Mouse (Mus musculus) heart, adult 2 months (tissue): ENCODE measurements at regions not wholly inside any gene's neighbourhood (a gene's known extent, or its start where the extent isn't known, plus 50 kb on each side); places are given as distances from the start of the nearest gene placed in this dataset.
"Not testable (repeated sequence)": the region's sequence is repeated elsewhere in the genome, so short reads cannot be mapped to it uniquely, and the experiment has no call there.

Experiments
- CTCF ChIP-seq: fragments of 200-600 bp; IDR thresholded peaks from 2 replicates; pipeline ENCODE4 v1.8.1; 2022; ENCODE audit warnings: antibody characterized with exemption, mild to moderate bottlenecking, moderate library complexity
- EP300 ChIP-seq: fragments of 200-500 bp; IDR thresholded peaks from 2 replicates; pipeline ENCODE4 v1.6.1; 2011; ENCODE audit warnings: low read depth, low read length, control low read depth; ENCODE audit not compliant: insufficient read depth
- POLR2A ChIP-seq: fragments of 200-500 bp; IDR thresholded peaks from 2 replicates; pipeline ENCODE4 v1.6.1; 2011; ENCODE audit warnings: mild to moderate bottlenecking, low read depth, low read length, control low read depth; ENCODE audit not compliant: insufficient read depth

DNA sequence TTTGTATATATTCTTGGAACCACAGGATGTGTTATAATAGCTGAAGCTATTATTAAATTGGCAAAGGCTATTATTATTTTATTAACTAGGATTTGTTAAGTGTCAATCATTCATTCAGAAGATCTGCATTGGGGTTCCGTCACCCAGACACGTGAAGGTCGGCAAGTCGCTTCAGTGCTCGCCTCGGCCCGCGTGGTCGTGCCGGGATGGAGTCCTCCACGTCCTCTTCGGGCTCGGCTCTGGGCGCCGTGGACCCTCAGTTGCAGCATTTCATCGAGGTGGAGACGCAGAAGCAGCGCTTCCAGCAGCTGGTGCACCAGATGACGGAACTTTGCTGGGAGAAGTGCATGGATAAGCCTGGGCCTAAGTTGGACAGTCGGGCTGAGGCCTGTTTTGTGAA lies 265.9 kb downstream of the Epm2a start:
- not testable (repeated sequence) for TF ChIP-seq CTCF, EP300, POLR2A
